Mouse (Mus musculus) neural tube, embryonic 12.5 days (tissue): Measurements from ENCODE around the gene Chil4. TPM values are rescaled to one million over a fixed set of nuclear protein-coding genes. Genes with fewer than 3 reads are reported as not detected.
"Not testable (repeated sequence)": the region's sequence is repeated elsewhere in the genome, so short reads cannot be mapped to it uniquely, and the experiment has no call there.

Source experiments
- ATAC-seq: fragments of 200-750 bp; cut with Nextera tagmentation; 2 replicates; pipeline ENCODE4 v1.8.0; 2017; ENCODE audit warnings: low read depth, mild to moderate bottlenecking, moderate TSS enrichment, moderate library complexity; ENCODE audit not compliant: low FRiP score
- H3K27ac ChIP-seq: fragments of 300-500 bp; sonication (generic); 2 replicates; pipeline ENCODE4 v1.5.1; 2016
- H3K27me3 ChIP-seq: fragments of 300-500 bp; sonication (generic); replicated peaks from 2 replicates; pipeline ENCODE4 v1.6.1; 2016; ENCODE audit warnings: mild to moderate bottlenecking
- H3K36me3 ChIP-seq: fragments of 300-500 bp; sonication (generic); 2 replicates; pipeline ENCODE4 v1.6.1; 2016; ENCODE audit warnings: mild to moderate bottlenecking
- H3K4me1 ChIP-seq: fragments of 300-500 bp; sonication (generic); 2 replicates; pipeline ENCODE4 v1.6.1; 2016
- H3K4me2 ChIP-seq: fragments of 300-500 bp; sonication (generic); replicated peaks from 2 replicates; pipeline ENCODE4 v1.6.1; 2016; ENCODE audit warnings: mild to moderate bottlenecking
- H3K4me3 ChIP-seq: fragments of 300-500 bp; sonication (generic); 2 replicates; pipeline ENCODE4 v1.5.1; 2016
- H3K9ac ChIP-seq: fragments of 300-500 bp; sonication (generic); 2 replicates; pipeline ENCODE4 v1.6.1; 2016; ENCODE audit warnings: mild to moderate bottlenecking
- H3K9me3 ChIP-seq: fragments of 300-500 bp; sonication (generic); 2 replicates; pipeline ENCODE4 v1.6.1; 2016; ENCODE audit warnings: mild to moderate bottlenecking
- WGBS: fragments of 180-500 bp; shearing (Covaris S2); methylation state at CpG from one replicate; pipeline ENCODE4 v1.1.7; 2016; 5-methylcytosine and 5-hydroxymethylcytosine counted together
- polyA plus RNA-seq: library from polyadenylated mRNA; unstranded; fragments of >200 nt; fragmentation: Nextera tagmentation; extraction: Ambion mirVana; gene quantifications from 2 replicates; pipeline ENCODE4 v1.2.1, GENCODE M21; 2016

The Chil4 gene
- polyA plus RNA-seq, 1 experiment from 2014 or later: not detected

DNA sequence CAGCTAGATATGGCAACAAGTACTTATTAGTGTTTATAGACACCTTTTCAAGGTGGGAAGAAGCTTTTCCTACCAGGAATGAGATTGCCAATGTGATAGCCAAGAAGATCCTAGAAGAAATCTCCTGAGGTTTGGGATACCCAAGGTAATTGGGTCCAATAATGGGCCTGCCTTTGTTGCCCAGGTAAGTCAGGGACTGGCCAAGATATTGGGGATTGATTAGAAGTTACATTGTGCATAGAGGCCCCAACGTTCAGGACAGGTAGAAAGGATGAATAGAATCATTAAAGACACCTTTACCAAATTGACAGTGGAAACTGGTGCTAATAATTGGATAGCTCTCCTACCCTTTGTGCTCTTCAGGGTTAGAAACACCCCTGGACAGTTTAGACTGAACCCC lies 21.3 kb downstream of the Chil4 start:
- not testable (repeated sequence) for H3K4me2 ChIP-seq, ATAC-seq, H3K9ac ChIP-seq, H3K27me3 ChIP-seq, H3K4me3 ChIP-seq, H3K4me1 ChIP-seq, H3K27ac ChIP-seq, H3K36me3 ChIP-seq
- WGBS: 62% methylated on average over 1 of the region's 1 CpGs
- H3K9me3 ChIP-seq: peaks cover 40% of the 10 kb centered on the region

DNA sequence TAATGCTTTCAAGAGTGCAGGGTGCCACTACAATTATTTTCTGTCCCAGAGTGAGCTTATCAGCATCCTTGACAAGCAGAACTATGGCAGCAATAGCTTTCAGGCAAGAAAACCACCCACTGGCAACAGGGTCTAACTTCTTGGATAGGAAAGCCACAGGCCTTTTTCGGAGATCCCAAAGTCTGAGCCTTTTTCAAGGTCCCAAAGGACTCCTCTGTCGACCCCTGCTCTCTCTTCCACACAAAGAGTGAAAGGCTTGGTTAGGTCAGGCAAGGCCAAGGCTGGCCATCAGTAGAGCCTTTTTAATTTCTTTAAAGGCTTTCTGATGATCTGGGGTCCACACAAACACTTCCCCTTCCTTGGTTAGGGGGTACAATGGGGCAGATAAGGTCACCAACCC lies 22.1 kb downstream of the Chil4 start:
- not testable (repeated sequence) for H3K27me3 ChIP-seq, H3K4me3 ChIP-seq, H3K27ac ChIP-seq, ATAC-seq, H3K36me3 ChIP-seq, H3K4me2 ChIP-seq, H3K4me1 ChIP-seq, H3K9ac ChIP-seq
- H3K9me3 ChIP-seq: peaks cover 40% of the 10 kb centered on the region
- whole genome bisulfite sequencing: 74% methylated on average over 2 of the region's 2 CpGs

DNA sequence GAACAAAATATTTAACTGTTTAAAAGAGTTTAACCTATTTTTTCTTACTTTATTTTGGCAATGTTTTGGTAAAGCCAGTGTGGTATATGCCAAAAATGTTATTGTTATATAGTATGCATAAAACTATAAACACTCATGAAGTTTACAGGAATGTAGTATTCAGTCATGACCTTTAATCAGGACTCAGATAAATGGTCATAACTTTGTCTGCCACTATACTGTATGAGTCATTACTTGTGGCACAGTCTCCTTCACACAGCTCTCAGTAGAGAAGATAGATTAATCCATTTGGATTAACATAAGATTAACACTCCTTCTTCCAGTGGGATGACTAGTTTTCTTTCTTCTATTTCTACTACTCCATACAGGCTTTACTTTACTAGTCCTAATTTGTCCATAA lies 23.0 kb downstream of the Chil4 start:
- Histone ChIP-seq H3K4me2 (no peak overlapping the region), H3K9me3 (peaks cover 40% of the 10 kb centered on the region), H3K4me3 (no peak overlapping the region), H3K27ac (no peak overlapping the region), H3K36me3 (no peaks in the 10 kb centered on the region), H3K27me3 (no peaks in the 10 kb centered on the region), H3K4me1 (no peaks in the 10 kb centered on the region), H3K9ac (no peak overlapping the region)
- ATAC-seq: no peak

DNA sequence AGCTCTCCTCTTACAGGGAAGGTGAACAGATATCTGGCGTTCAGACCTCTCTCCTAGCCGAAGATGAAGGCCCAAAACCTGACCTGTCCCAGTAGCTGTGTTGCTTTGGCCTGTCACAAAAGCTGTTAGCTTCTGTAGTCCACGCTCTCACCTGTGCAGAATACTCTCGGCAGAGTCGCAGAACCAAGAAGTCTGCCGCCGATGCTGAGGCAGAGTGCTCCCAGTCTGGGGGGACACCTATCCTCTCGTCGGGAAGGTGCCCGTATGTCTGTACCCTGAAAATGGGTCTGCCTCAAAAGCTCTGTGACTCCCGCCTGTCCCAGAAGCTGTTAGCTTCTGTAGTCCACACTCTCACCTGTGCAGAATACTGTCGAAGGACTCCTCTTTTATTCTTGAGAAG lies 23.8 kb downstream of the Chil4 start:
- no peak overlapping the region for H3K4me3 ChIP-seq
- H3K9me3 ChIP-seq: peaks cover 41% of the 10 kb centered on the region
- WGBS: 90% methylated on average over 12 of the region's 12 CpGs
- no peak overlapping the region for H3K4me2 ChIP-seq
- H3K36me3 ChIP-seq: no peaks in the 10 kb centered on the region
- H3K27me3 ChIP-seq: no peaks in the 10 kb centered on the region
- no peak overlapping the region for H3K27ac ChIP-seq
- H3K9ac ChIP-seq: no peak overlapping the region
- H3K4me1 ChIP-seq: no peaks in the 10 kb centered on the region
- no peak for ATAC-seq

DNA sequence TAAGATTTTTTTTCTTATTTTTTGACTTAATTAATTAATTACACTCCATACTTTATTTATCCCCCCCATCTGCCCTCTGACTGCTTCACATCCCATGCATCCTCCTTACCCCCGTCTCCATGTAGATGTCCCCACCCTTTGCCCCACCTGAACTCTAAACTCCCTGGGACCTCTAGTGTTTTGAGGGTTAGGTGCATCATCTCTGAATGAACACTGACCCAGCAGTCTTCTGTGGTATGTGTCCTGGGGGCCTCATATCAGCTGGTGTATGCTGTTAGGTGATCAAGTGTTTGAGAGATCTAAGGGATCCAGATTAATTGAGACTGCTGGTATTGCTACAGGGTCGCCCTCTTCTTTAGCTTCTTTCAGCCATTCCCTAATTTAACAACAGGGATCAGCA lies 31.3 kb downstream of the Chil4 start:
- H3K4me1 ChIP-seq: no peaks in the 10 kb centered on the region
- no peak overlapping the region for H3K4me3 ChIP-seq
- no peaks in the 10 kb centered on the region for H3K27me3 ChIP-seq
- peaks cover 40% of the 10 kb centered on the region for H3K9me3 ChIP-seq
- no peaks in the 10 kb centered on the region for H3K36me3 ChIP-seq
- H3K9ac ChIP-seq: no peak overlapping the region
- no peak overlapping the region for H3K27ac ChIP-seq
- no peak for ATAC-seq
- 83% methylated on average over 2 of the region's 2 CpGs for WGBS
- no peak overlapping the region for H3K4me2 ChIP-seq

DNA sequence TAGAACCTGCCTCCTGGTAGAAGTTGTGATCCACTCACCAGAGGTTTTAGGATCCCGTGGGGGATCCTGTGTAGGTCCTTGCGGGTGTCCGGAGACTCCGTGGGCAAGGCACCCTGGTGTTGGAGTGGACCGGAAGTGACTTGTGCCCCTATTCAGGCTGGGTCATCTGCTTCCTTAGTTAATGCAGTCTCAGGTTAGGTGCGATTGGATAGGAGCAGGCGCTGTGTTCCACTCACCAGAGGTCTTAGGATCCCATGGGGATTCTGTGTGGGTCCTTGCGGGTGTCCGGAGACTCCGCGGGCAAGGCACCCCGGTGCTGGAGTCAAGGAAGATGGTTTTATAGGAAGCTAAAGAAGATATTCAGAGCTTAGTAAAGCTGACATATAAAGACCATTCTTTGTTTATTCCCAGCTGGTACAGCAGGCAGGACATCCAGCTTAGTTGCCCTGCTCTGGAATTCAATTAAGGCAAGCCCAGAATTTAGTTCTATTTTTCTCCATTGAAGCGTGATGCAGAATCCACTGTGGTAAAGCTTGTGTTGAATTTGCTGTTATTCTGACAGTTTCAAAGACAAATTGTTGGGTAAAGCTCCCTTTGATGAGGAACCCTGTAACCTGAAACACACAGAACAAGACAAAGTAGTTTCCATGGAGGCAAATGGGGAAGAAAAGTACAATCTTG lies 41.7 kb downstream of the Chil4 start:
- Histone ChIP-seq H3K4me1 (no peaks in the 10 kb centered on the region), H3K9me3 (peaks cover 13% of the 10 kb centered on the region), H3K27me3 (no peaks in the 10 kb centered on the region), H3K36me3 (no peaks in the 10 kb centered on the region), H3K4me2 (no peak overlapping the region), H3K9ac (no peak overlapping the region), H3K27ac (no peak overlapping the region), H3K4me3 (no peak overlapping the region)
- ATAC-seq: no peak
- WGBS: 89% methylated on average over 13 of the region's 13 CpGs

DNA sequence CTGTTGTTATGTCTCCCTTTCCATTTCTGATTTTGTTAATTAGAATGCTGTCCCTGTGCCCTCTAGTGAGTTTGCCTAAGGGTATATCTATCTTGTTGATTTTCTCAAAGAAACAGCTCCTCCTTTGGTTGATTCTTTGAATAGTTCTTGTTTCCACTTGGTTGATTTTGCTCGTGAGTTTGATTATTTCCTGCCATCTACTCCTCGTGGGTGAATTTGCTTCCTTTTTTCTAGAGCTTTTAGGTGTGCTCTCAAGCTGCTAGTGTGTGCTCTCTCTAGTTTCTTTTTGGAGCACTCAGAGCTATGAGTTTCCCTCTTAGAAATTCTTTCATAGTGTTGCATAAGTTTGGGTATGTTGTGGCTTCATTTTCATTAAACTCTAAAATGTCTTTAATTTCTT lies 44.3 kb downstream of the Chil4 start:
- H3K27ac ChIP-seq, H3K9ac ChIP-seq, H3K4me3 ChIP-seq, H3K4me2 ChIP-seq, ATAC-seq, H3K4me1 ChIP-seq, H3K27me3 ChIP-seq, H3K36me3 ChIP-seq: not testable (repeated sequence)
- peaks cover 10% of the 10 kb centered on the region for H3K9me3 ChIP-seq
- 59% methylated on average over 2 of the region's 2 CpGs for WGBS

DNA sequence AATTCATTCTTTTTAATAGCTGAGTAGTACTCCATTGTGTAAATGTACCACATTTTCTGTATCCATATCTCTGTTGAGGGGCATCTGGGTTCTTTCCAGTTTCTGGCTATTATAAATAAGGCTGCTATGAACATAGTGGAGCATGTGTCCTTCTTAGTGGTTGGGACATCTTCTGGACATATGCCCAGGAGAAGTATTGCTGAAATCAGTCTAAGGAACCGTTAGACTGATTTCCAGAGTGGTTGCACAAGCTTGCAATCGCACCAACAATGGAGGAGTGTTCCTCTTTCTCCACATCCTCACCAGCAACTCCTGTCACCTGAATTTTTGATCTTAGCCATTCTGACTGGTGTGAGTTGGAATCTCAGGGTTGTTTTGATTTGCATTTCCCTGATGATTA lies 46.8 kb downstream of the Chil4 start:
- H3K27me3 ChIP-seq, H3K4me1 ChIP-seq, H3K9me3 ChIP-seq, H3K9ac ChIP-seq, H3K4me3 ChIP-seq, ATAC-seq, H3K36me3 ChIP-seq, H3K4me2 ChIP-seq, H3K27ac ChIP-seq: not testable (repeated sequence)
- 71% methylated on average over 2 of the region's 2 CpGs for WGBS

DNA sequence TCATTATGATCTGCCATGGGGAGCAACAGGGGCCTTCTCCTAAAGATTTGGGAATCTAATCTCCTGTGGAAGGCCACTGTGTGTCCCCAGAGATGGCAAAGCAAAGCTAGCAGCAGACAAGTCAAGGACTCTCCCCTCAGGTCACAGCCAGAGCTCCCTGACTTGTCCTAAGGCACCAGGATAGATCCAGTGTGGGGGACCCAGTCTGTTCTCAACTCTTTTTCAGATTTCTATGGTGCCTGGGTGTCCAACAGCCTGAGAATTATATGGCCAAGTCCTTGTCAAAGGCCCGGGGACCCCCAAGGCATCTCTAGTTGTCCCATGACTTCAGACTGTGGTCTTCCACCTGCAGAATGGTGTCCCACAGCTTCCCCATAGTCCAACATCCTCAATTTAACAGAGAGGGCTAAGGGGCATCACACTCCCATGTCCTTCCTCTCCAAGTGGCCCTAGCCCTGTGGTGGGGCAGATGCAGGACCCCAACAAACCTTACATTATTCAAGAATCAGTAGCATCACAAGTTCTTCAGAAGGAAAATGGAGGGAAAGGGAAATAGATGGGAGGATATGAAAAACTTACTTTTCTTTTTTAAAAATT lies 48.1 kb downstream of the Chil4 start:
- no peaks in the 10 kb centered on the region for H3K4me1 ChIP-seq
- no peak for ATAC-seq
- 0 out of 2 replicates have a peak, but pooled peaks cover 4% of the 10 kb centered on the region for H3K9me3 ChIP-seq
- H3K36me3 ChIP-seq: no peaks in the 10 kb centered on the region
- H3K9ac ChIP-seq: no peak overlapping the region
- no peak overlapping the region for H3K4me3 ChIP-seq
- no peaks in the 10 kb centered on the region for H3K27me3 ChIP-seq
- 90% methylated on average over 1 of the region's 1 CpGs for whole genome bisulfite sequencing
- no peak overlapping the region for H3K4me2 ChIP-seq
- no peak overlapping the region for H3K27ac ChIP-seq

DNA sequence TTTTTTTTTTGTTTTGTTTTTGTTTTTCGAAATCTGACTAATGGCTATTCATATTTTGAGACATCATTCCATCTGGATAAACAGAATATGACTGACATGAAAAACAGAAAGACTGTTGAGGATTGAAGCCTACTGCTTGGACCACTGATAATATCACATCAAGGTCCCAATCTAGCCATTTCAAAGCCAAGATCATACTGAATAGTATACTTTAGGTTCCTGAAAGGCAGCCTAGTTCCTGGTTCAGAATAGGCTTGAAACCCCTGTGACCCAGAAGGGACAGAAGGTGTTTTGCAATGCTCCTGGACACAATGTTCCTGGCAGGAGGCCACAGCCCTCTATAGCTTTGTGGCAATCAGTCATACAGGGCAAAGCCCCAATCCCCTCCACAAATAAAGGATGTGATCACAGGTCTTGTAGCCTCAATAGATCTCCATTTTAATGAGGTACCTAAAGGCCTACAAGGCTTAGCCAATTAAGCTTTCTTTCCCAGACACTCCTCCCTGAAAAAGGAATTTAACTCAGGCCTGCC lies 48.7 kb downstream of the Chil4 start:
- no peak for ATAC-seq
- Histone ChIP-seq H3K27me3 (no peaks in the 10 kb centered on the region), H3K36me3 (no peaks in the 10 kb centered on the region), H3K4me2 (no peak overlapping the region), H3K4me1 (no peaks in the 10 kb centered on the region), H3K27ac (no peak overlapping the region), H3K9me3 (0 out of 2 replicates have a peak, but pooled peaks cover 4% of the 10 kb centered on the region), H3K9ac (no peak overlapping the region), H3K4me3 (no peak overlapping the region)
- WGBS: 41% methylated on average over 1 of the region's 1 CpGs

DNA sequence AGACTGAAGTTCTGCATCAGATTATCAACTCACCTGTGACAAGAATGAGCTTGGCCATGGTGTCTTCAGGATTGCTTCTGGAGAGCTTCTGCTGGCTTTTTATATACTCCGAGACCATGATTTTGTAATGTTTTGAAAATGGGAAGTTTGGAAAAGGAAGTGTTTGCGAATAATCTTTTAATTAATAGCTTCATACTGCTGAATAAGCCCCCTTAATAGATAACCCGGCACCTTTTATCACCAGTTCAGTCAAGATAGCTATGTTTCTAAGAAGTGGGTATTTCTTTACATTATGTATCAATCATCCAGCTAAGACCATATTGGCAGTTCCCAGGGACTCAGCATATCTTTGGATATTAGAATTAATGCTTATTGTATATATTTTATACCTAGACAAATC lies 51.8 kb downstream of the Chil4 start, which contains the start of gene Chil3:
Gene Chil3 (minus strand): TSS at position 101 of the 400 bp plus-strand sequence.
- Histone ChIP-seq H3K27me3 (no peaks in the 10 kb centered on the region), H3K36me3 (no peaks in the 10 kb centered on the region), H3K4me3 (no peak within 1 kb of the TSS), H3K4me2 (no peak within 1 kb of the TSS), H3K9me3 (peaks cover 7% of the 10 kb centered on the region; the same call in 1 of the 2 replicates), H3K4me1 (no peaks in the 10 kb centered on the region), H3K9ac (no peak within 1 kb of the TSS), H3K27ac (no peak within 1 kb of the TSS)
- no peak for ATAC-seq
- WGBS: 74% methylated on average over 3 of the region's 3 CpGs

DNA sequence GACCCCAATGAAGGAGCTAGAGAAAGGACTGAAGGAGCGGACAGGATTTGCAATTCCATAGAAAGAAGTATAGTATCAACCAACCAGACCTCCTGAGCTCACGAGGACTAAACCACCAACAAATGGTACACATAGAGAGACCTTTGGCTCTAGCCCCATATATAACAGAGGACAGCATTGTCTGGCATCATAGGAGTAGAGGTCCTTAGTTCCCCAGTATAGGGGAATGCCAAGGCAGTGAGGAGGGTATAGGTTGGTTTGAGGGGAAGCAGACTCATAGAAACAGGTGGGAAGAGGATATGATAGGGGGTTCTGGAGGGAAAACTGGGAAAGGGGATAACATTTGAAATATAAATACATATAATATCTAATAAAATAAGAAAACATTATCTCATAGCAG lies 64.9 kb downstream of the Chil4 start:
- 84% methylated on average over 2 of the region's 2 CpGs for WGBS
- Histone ChIP-seq H3K9ac (no peak overlapping the region), H3K4me2 (no peak overlapping the region), H3K36me3 (no peaks in the 10 kb centered on the region), H3K27ac (no peak overlapping the region), H3K9me3 (peaks cover 9% of the 10 kb centered on the region; the same call in 1 of the 2 replicates), H3K4me3 (no peak overlapping the region), H3K4me1 (no peaks in the 10 kb centered on the region), H3K27me3 (no peaks in the 10 kb centered on the region)
- ATAC-seq: no peak
